Mouse (Mus musculus) limb, embryonic 10.5 days (tissue): Measurements from ENCODE around the gene Col8a1. TPM values are rescaled to one million over a fixed set of nuclear protein-coding genes. Genes with fewer than 3 reads are reported as not detected.

Experiments used
- DNase-seq: peaks from one replicate; pipeline ENCODE4 v3.0.0-alpha.2; 2017; ENCODE audit warnings: low spot score
- H3K27ac ChIP-seq: fragments of 300-500 bp; sonication (generic); 2 replicates; pipeline ENCODE4 v1.5.1; 2016; ENCODE audit warnings: mild to moderate bottlenecking
- H3K27me3 ChIP-seq: fragments of 300-500 bp; sonication (generic); 2 replicates; pipeline ENCODE4 v1.6.1; 2016; ENCODE audit warnings: low read depth, mild to moderate bottlenecking; ENCODE audit not compliant: poor library complexity, severe bottlenecking
- H3K36me3 ChIP-seq: fragments of 300-500 bp; sonication (generic); 2 replicates; pipeline ENCODE4 v1.6.1; 2016; ENCODE audit warnings: mild to moderate bottlenecking, moderate library complexity
- H3K4me1 ChIP-seq: fragments of 300-500 bp; sonication (generic); 2 replicates; pipeline ENCODE4 v1.6.1; 2016
- H3K4me3 ChIP-seq: fragments of 300-500 bp; sonication (generic); 2 replicates; pipeline ENCODE4 v1.5.1; 2016; ENCODE audit warnings: mild to moderate bottlenecking, moderate library complexity
- H3K9me3 ChIP-seq: fragments of 300-500 bp; sonication (generic); replicated peaks from 2 replicates; pipeline ENCODE4 v1.6.1; 2016; ENCODE audit warnings: mild to moderate bottlenecking
- WGBS: fragments of 180-500 bp; shearing (Covaris S2); methylation state at CpG from one replicate; pipeline ENCODE4 v1.1.7; 2016; 5-methylcytosine and 5-hydroxymethylcytosine counted together
- polyA plus RNA-seq: library from polyadenylated mRNA; unstranded; fragments of >200 nt; fragmentation: Nextera tagmentation; extraction: Ambion mirVana; gene quantifications from 2 replicates; pipeline ENCODE4 v1.2.1, GENCODE M21; 2016

Gene Col8a1
- 0.11 and 1.8 TPM in 2 replicates for polyA plus RNA-seq

DNA sequence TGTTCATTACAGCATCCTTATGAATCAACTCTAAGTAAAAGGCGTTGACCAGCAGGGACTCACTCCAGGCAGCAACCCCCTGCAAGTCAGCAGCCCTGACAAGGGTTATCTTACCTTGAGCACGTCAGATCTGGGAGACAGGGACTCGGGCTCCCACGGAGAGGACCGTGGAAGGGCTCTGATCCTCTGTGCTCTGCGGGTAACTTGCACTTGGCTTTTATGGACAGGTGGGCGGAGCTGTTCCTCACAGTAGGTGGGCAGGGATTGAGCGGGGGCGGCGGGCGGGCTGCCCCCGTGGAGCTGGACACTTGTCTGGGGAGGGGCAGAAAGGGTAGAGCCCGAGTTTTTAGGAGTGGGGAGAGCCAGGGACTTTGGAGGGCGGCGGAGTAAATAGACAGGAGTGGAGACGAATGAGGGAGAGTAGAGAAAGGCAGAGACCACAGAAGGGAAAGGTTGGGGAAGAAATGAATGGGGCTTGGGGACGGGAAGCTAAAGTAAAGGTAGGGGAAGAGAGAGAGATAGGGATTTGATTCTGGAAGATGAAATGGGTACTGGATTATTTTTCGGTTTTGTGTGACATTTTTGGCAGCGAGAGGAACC is at the start of gene Col8a1:
Col8a1 (minus strand) TSS at position 212 of the 600 bp plus-strand sequence.
- Histone ChIP-seq H3K4me1 (peaks cover 14% of the 10 kb centered on the region), H3K27ac (peak within 1 kb of the TSS; percentile 46; the same call in 1 of the 2 replicates), H3K9me3 (no peaks in the 10 kb centered on the region), H3K4me3 (peak within 1 kb of the TSS; percentile 50), H3K36me3 (no peaks in the 10 kb centered on the region), H3K27me3 (peaks cover 31% of the 10 kb centered on the region; the same call in 1 of the 2 replicates)
- DNase-seq = no peak
- WGBS = 3% methylated on average over 19 of the region's 19 CpGs

- Histone ChIP-seq H3K36me3 (no peaks in the 10 kb centered on the region), H3K9me3 (no peaks in the 10 kb centered on the region), H3K4me3 (no peak overlapping the region), H3K27ac (no peak overlapping the region), H3K27me3 (no peaks in the 10 kb centered on the region), H3K4me1 (no peaks in the 10 kb centered on the region)
- 94% methylated on average over 2 of the region's 2 CpGs for WGBS
- no peak for DNase-seq
Measured at GRCm38 (mm10) chr16:57801886-57802285, 47.3 kb upstream of the Col8a1 start.

DNA sequence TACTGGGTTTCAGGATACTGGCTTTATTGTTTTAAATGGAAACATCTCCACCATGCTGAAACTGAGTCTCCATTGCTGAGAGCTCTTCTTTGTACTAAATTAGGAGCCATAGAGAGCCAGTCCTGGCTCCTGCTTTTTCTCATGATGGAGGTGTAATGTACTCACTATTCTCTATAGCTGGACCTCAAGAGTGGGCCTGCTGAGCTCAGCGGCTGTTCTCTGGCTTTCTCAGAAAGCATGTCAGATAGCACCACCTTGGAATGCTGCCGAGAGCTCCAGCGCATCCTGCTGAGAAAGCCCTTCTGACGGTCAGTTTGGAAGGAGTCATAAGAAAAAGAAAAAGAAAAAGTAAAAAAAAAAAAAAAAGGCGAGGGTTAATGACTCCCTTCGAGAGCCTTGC is 41.8 kb upstream of the Col8a1 start:
- H3K27me3 ChIP-seq = no peaks in the 10 kb centered on the region
- no peaks in the 10 kb centered on the region for H3K9me3 ChIP-seq
- H3K4me3 ChIP-seq = no peak overlapping the region
- no peaks in the 10 kb centered on the region for H3K36me3 ChIP-seq
- no peaks in the 10 kb centered on the region for H3K4me1 ChIP-seq
- H3K27ac ChIP-seq = no peak overlapping the region
- DNase-seq = no peak
- 78% methylated on average over 6 of the region's 6 CpGs for WGBS

GRCm38 (mm10) chr16:57779011-57779410 is 24.5 kb upstream of the Col8a1 start:
- DNase-seq = no peak
- Histone ChIP-seq H3K4me3 (no peak overlapping the region), H3K4me1 (no peaks in the 10 kb centered on the region), H3K27me3 (no peaks in the 10 kb centered on the region), H3K36me3 (no peaks in the 10 kb centered on the region), H3K27ac (no peak overlapping the region), H3K9me3 (no peaks in the 10 kb centered on the region)

DNA sequence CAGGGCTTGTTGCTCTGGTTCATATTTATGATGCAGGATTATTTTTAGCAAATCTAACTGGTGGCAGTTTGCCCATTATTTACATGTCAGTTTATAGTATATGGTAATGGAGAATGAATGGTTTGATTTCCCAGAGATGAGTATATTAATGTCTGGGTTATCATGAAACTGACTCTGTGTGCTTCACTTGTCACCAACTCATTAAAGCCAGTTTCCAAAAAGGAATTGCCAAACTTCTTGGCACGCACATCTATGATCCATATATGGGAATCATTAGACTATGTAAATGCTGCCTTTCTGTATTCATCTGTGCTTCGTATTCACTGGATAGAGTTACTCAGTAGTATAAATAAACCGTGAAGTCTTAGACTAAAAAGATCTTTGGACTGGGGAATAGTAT is 11.1 kb upstream of the Col8a1 start:
- no peaks in the 10 kb centered on the region for H3K9me3 ChIP-seq
- no peak overlapping the region for H3K4me3 ChIP-seq
- 0 out of 2 replicates have a peak, but pooled peaks cover 3% of the 10 kb centered on the region for H3K4me1 ChIP-seq
- 96% methylated on average over 3 of the region's 3 CpGs for WGBS
- H3K36me3 ChIP-seq = no peaks in the 10 kb centered on the region
- H3K27me3 ChIP-seq = no peaks in the 10 kb centered on the region
- DNase-seq = no peak
- no peak overlapping the region for H3K27ac ChIP-seq

DNA sequence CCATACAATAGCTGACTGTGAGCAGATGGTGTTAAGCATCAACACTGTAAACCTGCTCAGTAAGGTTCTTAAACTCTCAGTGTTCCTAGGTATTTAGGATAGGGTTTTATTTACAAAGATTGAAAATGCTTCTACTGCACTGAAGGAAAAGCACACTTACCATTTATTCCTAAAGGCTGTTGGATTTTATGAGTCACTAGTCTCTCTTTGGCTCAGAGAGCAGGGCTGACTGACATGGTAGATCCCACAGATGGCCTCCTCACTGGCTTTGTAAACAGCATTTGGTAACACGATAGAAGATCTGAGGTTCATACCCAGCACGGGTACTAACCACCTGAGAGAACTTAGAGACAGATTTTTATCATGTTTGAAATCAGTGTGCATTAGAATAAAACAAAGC is 5.3 kb upstream of the Col8a1 start:
- 50% methylated on average over 2 of the region's 2 CpGs for WGBS
- peaks cover 12% of the 10 kb centered on the region; the same call in 1 of the 2 replicates for H3K27me3 ChIP-seq
- H3K36me3 ChIP-seq = no peaks in the 10 kb centered on the region
- no peak overlapping the region for H3K4me3 ChIP-seq
- H3K9me3 ChIP-seq = no peaks in the 10 kb centered on the region
- H3K27ac ChIP-seq = no peak overlapping the region
- no peak for DNase-seq
- peaks cover 16% of the 10 kb centered on the region for H3K4me1 ChIP-seq

GRCm38 (mm10) chr16:57755708-57756107 is 1.2 kb upstream of the Col8a1 start:
- no peaks in the 10 kb centered on the region for H3K36me3 ChIP-seq
- WGBS = 69% methylated on average over 5 of the region's 5 CpGs
- peaks cover 31% of the 10 kb centered on the region; the same call in 1 of the 2 replicates for H3K27me3 ChIP-seq
- DNase-seq = no peak
- H3K4me3 ChIP-seq = no peak overlapping the region
- no peak overlapping the region for H3K27ac ChIP-seq
- H3K9me3 ChIP-seq = no peaks in the 10 kb centered on the region
- H3K4me1 ChIP-seq = peaks cover 21% of the 10 kb centered on the region

- 30% methylated on average over 12 of the region's 12 CpGs for WGBS
- H3K27ac ChIP-seq = peak overlapping the region; percentile 46; the same call in 1 of the 2 replicates
- no peaks in the 10 kb centered on the region for H3K36me3 ChIP-seq
- no peaks in the 10 kb centered on the region for H3K9me3 ChIP-seq
- H3K4me1 ChIP-seq = peaks cover 16% of the 10 kb centered on the region
- peaks cover 31% of the 10 kb centered on the region; the same call in 1 of the 2 replicates for H3K27me3 ChIP-seq
- H3K4me3 ChIP-seq = peak overlapping the region; percentile 50
- DNase-seq = no peak
Measured at GRCm38 (mm10) chr16:57755241-57755640, 704 bp upstream of the Col8a1 start.

DNA sequence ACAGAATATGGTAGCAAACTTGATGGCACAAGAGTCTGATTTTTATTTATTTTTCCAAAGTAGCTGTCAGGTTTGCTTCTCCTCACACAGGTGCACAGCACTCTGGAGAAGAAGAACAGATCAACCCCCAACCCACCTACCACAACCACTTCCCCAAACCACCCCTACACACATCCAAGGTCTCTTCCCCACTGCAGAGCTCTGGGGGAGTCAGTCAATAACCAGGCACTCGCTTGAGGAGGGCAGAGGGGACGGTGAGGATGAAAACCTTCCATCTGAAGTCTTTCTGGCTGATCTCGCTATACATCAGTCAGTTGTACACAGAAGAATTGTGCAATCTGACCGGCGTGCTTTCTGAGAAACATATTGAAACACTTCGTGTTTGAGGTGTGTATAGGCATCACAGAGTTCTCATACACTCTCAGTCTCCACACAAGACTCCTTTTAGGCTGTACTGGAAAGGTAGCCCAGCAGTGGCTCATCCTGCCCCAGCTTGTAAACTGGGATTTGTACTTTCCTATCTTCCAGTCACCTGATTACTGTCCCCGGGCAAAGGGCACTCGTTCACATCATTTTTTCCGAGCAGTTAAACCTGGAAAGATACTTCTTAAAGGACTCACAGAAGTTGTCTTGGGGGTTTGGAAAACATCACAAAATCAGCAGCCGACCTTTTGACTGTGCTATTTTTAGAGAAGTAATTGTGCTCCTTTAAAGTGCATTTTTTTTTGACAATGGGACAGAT is 827 bp downstream of the Col8a1 start:
- H3K27ac ChIP-seq = no peak overlapping the region
- H3K4me1 ChIP-seq = peaks cover 14% of the 10 kb centered on the region
- H3K4me3 ChIP-seq = no peak overlapping the region

DNA sequence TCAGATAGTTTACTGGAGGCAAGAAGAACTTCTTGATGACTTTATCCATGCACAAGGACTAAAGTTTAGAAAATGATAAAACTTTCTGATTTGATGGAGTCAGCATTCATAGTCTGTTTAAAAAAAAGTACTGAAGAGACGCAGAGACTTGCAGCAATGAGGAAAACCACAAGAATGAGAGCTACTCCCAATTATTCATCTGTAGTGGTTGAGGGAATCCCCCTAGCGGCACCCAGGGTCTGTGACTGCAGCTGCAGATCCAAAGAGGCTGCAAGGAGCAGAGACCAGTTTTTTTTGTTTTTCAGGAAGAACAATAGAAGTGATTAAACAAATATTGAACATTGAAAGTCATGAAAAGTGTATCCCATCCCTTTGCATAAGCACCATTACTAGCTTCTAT is 4.0 kb downstream of the Col8a1 start:
- Histone ChIP-seq H3K9me3 (no peaks in the 10 kb centered on the region), H3K27me3 (peaks cover 24% of the 10 kb centered on the region; the same call in 1 of the 2 replicates), H3K4me1 (peaks cover 14% of the 10 kb centered on the region), H3K4me3 (no peak overlapping the region), H3K36me3 (no peaks in the 10 kb centered on the region), H3K27ac (no peak overlapping the region)
- WGBS = 62% methylated on average over 2 of the region's 2 CpGs
- DNase-seq = no peak

More for the DNA sequence above, 827 bp downstream of the Col8a1 start:
- 60% methylated on average over 10 of the region's 10 CpGs for WGBS
- Histone ChIP-seq H3K27me3 (peaks cover 31% of the 10 kb centered on the region; the same call in 1 of the 2 replicates), H3K9me3 (no peaks in the 10 kb centered on the region), H3K36me3 (no peaks in the 10 kb centered on the region)
- DNase-seq = no peak

DNA sequence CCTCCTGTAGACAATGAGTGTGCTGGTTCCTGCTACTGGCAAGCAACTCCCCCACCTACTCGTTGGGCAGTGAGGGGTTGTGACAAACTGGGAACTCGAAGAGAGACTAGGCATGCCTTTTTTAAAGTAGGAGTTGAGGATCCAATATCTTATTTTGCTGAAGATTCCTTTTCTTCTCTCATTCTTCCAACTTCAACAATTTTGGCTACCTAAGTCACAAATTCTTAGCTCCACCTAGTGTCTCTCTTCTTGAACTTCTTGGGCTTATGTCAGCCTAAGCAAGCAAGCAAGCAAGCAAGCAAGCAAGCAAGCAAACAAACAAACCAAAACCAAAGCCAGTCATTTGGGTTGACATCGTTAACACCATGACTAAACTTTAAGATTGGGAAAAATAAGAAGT is 6.4 kb downstream of the Col8a1 start:
- Histone ChIP-seq H3K9me3 (no peaks in the 10 kb centered on the region), H3K4me3 (no peak overlapping the region), H3K4me1 (no peaks in the 10 kb centered on the region), H3K36me3 (no peaks in the 10 kb centered on the region), H3K27ac (no peak overlapping the region), H3K27me3 (0 out of 2 replicates have a peak, but pooled peaks cover 3% of the 10 kb centered on the region)
- DNase-seq = no peak
- 76% methylated on average over 3 of the region's 3 CpGs for WGBS

- DNase-seq = no peak
- no peak overlapping the region for H3K4me3 ChIP-seq
- no peaks in the 10 kb centered on the region for H3K36me3 ChIP-seq
- no peaks in the 10 kb centered on the region for H3K9me3 ChIP-seq
- 80% methylated on average over 2 of the region's 2 CpGs for WGBS
- no peak overlapping the region for H3K27ac ChIP-seq
- H3K27me3 ChIP-seq = no peaks in the 10 kb centered on the region
- no peaks in the 10 kb centered on the region for H3K4me1 ChIP-seq
Measured at GRCm38 (mm10) chr16:57747357-57748056, 7.0 kb downstream of the Col8a1 start.

GRCm38 (mm10) chr16:57740169-57740568 is 14.4 kb downstream of the Col8a1 start:
- WGBS = 88% methylated on average over 3 of the region's 3 CpGs
- Histone ChIP-seq H3K27ac (no peak overlapping the region), H3K36me3 (no peaks in the 10 kb centered on the region), H3K27me3 (no peaks in the 10 kb centered on the region), H3K4me3 (no peak overlapping the region), H3K4me1 (no peaks in the 10 kb centered on the region), H3K9me3 (no peaks in the 10 kb centered on the region)
- no peak for DNase-seq
